Mouse (Mus musculus): ENCODE measurements around the gene Tfap2a.

Tfap2a gene

DNA sequence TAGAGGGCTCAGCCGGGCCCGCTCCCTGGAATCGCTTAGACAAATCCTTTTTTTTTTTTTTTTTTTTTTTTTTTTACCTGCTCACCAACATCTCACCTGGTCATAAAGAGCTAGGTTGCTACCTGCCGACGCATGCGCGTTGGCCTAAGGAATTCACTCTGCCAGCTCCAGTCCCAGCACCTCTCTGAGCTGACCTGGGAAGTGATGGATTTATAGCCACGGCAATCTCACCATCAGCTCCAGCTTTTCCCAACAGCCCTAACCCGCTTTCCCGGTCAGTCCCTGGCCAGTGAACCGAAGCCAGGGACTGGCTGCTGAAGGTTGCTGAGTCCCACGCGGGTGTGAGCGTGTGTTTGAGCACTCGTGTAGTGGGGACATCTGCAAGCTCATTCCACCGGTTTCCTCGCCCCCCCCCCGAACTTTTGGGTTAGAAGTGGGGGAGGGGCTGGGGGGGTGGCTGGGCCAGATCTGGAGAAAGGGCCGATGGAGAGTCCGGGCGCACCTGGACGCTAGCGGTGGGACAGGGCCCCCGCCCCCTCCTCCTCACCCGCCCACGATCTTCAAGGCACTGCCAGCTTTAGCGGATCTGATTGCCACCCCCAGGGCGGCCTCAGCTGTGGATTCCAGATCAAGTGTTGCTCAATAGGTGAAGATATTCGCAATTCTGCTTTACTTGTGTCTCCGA lies at the start of gene Tfap2a:
Gene Tfap2a (minus strand): TSS at position 181 of the 685 bp plus-strand sequence.
- no peak for DNase-seq (ENCODE audit: low spot score)

DNA sequence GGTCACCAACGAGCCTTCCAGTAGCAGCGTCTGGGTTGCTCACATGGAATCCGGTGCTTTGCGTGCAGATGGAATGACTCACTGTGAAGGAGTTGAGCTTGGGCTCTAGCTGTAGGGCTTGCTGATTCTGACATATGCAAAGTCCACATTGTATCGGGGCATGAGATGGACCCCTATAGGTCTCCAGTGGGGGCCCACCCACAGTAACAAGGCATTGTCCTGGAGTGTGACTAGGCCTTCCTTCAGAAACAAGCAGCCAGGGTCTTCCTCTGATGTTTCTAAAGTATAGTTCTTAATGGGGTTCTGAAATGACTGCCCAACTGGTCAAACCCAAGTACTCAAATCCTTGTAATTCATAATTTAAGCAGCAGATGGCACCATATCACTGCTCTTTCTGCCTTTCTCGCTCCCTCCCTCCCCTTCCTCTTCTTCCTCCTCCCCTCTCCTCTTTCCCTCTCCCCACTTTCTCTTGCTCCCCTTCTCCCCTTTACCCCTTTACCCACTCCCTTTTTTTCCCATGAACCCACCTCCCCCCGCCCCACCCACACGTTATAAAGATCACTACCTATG lies 46.1 kb upstream of the Tfap2a start:
- DNase-seq (ENCODE audit: low spot score) = peak; percentile 7

DNA sequence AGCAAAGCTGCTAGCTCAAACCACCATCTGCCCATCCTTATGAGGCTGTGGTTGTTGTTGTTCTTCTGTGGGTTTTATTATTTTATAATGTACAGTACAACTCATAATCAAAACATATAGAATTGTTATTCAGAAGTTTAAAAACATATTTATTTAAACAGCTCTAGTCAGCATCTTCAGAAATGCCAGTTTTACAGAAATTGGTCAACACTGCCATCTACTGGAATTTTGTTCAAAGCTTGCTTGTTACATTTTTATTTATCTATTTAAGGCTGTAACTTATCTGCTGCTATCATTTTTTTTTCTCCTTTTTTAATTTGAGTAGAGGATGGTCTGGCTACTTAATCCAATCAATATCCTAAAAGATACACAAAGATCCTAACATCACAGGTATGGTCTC lies 19.8 kb upstream of the Tfap2a start:
- no peak for DNase-seq (ENCODE audit: low spot score)

DNA sequence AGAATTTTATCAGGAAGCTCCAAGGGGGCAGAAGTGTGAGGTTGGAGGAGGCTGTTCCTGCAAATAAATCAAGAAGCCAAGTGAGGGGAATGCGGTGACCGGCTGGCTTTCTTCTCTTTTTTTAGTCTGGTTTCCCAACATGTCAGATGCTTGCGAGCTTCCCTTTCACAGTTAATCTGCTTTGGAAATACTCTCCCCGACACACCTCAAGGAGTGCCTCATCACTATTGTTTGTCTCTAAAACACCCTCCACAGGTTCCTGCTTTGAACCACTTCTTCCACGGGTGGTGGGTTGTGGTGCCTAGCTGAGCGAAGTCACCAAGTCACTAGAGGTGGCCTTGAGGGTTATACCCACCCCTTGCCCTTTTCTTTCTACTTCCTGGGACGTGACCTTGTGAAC lies 18.2 kb upstream of the Tfap2a start:
- no peak for DNase-seq (ENCODE audit: low spot score)

DNA sequence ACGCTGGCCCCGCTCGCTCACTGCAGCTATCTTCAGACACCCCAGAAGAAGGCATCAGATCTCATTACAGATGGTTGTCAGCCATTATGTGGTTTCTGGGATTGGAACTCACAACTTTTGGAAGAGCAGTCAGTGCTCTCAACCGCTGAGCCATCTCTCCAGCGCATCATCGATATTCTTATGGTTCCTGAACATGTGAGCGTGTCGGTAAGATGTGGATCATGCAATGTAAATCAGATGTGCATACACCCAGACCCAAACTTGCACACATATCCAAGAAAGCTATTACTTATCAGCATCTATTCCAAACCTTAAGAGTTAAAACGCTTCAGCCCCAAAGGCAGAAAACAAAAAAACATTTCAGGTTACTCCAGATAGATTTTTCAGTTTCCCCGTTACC lies 15.9 kb upstream of the Tfap2a start:
- no peak for DNase-seq (ENCODE audit: low spot score)

DNA sequence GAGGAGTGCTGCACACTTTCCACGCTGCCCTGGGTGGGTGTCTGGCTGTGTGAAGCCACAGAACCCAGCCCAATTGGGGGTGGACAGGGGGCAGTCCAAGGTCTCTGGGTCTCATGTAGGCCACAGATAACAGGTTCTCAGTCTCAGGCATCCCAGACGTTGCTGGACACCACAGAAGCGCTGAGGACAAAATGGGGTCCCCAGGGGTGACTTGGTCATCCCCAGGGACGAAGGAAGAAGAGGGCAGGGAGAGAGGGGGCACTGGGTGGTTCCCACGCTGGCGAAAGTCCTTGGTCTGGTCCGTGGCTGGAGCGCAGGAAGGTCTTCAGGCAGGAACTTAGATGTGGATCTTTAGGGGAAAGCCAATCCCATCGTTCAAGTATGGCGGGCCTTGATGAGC lies 13.7 kb upstream of the Tfap2a start:
- DNase-seq (ENCODE audit: low spot score) = no peak

DNA sequence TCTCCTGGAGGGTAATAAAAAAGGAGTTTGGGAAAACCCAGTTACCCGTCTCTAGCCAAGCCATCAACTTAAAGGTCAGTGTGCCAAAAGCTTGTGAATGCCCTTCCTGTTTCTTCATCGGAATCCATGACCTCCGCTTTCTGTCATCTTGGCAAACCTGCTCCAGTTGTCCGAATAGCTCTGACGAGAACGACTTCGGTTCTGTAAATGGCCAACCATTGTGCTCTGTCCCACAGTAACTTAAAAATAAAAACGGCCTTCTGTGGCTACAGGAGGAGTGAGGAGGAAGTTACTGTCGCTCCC lies 11.4 kb upstream of the Tfap2a start:
- DNase-seq (ENCODE audit: low spot score) = no peak

DNA sequence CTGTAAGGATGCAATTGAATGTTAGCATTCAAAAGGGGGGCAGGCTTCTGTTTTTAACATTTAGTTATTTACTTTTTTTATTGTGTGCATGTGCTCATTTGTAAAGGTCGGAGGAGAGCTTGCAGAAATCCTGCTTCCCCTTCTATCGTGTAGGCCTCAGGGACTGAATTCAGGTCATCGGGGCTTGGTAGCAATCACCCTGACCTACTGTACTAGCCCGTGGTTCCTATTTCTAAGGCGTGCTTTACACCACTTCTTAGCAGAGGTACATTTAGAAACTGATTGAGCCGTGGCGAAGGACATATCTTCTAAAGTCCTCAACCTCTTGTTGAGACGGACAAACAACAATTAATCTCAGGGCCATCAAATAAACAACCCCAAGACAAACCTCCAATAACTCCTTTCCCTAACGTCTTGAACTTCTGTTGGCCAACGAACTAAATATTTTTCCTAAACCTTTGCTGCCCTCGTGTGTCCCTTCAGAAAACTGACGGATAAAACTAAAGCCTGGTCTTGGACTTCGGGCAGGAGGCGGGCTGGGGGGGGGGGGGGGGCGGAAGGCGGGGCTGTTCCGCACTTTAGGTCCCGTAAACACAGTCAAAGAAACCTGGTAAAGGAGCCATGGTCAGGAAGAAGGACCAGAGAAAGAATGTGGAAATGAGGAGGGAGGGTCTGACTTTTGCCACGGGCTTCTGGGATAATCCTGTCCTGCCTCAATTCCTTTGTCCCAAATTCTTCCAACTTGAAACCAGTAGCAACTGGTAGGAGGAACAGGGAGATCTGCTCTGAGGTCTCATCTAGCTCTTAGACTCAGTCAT lies 10.8 kb upstream of the Tfap2a start:
- DNase-seq (ENCODE audit: low spot score) = peak; percentile 5

DNA sequence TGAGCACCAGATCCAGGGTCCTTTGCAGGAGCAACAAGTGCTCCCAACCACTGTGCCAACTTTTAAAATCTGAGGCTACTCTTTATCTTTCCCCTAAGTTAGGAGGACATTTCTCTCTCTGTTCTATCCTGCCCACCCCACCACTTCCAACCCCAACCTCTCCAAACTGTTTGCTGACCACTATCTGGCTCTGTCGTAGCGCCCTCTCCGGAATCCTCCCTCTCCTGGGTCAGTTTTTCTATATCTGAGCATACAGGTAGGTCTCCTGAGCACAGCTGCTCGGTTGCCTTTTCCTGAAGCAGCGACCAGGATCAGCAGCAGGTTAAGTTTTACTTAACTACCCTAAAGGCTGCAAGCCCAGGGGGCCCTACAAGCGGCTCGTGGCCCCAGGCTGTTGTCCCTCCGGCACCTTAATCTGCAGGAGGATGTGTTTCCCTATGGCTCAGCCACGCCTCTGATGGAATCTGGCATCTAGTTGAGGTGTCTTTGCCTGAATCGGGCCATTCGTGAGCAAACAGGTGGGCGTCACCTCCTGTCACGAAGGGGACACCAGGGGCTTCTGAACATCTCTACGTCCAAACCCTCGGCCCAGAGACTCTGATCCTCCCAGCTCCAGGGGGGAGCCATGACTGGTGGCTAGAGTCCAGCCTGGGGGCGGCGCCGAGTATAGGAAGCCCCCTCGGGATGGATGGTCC lies 6.1 kb upstream of the Tfap2a start:
- DNase-seq (ENCODE audit: low spot score) = no peak

DNA sequence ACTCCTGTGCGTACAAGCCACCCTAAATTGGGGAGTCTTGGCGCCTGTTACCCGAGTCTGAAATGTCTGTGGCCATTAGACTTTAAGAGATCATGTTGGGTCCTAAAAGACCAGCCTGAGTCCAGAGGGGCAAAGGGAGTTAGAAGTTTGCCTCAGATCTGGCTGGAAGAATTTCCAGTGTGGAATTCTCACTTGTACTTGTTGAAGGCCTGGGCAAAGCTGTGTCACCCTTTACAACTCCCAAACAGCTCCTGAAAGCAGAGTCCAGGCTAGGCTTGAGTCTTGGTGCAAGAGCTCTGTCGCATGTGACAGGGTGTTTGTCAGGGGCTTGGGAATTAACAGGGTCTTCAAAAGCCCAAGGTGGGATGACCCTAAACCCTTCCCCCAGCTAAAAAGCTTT lies 5.0 kb upstream of the Tfap2a start:
- DNase-seq (ENCODE audit: low spot score) = no peak

DNA sequence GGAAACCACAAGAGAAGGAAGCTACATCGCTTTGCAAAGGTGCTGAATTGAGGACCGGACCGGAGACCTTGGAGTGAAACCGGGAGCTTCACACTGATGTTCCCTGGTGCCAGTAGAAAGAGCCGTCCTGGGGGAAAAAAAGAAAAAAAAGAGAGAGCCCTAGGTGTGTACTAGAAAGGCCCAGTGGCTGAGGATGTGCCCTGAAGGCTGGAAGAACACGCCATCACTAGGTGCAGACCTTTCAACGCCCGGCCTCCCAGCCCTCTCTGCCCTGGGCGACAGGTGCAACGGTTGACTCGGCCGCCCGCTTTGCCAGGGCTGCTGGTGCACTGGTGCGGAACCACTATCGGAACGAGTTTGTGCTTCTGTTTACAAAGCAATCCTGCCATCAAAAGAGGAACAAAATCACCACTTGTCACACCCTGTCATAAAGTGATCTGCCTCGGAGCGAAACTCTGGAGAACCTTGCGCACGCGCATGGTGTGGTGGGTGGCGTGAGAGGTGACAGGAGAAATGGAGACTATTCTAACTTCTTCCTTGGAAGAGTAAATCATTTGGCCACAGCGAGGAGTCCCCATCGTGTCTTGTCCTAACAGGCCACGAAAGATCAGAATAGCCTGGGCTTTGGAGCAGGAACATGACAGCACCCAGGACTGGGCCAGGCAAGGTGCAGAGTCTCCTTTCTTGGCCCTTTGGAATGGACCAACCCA lies 3.8 kb upstream of the Tfap2a start:
- no peak for DNase-seq (ENCODE audit: low spot score)

DNA sequence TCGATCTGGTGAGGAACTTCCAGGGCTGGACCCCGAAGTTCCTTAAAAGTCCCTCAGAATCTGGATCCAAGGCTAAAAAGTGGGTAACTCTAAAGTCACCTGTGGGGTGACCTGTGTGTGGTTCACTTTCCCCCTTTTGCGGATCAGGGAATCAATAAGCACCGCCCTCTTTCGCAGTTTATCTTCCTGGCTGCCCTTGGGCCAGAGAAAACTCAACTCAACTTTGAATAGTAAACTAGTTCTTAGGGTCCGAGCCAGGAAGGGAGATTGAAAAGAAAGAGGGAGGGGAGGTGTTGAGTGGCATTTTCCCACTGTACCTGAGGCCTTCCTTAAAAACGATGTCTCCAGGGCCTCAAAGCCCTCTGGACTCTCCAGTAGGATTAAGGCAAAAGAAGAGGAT lies 3.3 kb upstream of the Tfap2a start:
- no peak for DNase-seq (ENCODE audit: low spot score)

DNA sequence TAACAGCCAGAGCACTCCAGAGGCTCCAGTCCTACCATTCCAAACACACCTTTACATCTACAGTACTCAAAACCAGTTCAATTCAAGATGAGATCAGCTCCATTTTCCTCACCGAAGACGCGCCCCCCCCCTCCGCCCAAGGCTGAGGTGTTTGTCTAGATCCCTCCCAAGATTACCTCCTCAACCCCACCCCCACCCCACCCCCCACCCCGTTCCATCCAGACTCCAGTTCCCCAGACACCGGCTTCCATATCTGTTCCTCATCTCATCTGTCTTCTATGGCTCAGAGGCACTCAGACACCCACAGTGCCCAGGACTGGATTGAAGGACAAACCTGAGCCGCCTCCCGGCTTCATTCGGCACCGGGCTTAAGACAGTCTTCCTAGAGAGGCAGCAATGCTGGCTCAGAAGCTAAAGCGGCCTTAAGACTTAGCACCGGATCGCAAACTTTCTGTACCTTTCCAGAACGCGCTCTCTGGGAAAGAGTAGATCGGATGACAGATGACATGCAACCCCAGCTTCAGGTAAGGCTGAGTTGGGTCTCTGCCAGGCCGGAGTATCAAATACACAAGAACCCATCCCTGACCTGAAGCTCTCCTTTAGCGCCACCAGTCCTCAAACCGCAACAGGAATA lies 2.7 kb upstream of the Tfap2a start:
- DNase-seq (ENCODE audit: low spot score) = no peak

DNA sequence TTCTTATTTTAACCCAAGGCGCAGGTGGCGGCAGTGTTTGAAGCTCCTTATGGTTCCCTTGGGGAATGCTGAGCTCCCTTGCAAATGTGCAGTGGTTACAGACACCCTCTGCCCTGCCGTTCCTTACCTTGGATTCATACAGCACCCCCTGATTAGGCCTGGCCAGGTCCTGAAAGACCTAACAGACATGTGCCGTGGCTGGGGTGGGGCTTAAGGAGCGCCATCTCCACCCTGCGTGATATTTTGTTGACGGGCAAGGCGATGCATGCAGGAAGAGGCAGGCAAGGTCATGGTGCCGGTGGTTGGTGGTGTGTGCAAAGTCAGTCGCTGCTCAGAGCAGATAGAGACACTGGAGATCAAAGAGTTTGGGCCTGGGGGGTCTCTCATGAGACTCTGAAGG lies 1.7 kb upstream of the Tfap2a start:
- DNase-seq (ENCODE audit: low spot score) = no peak

DNA sequence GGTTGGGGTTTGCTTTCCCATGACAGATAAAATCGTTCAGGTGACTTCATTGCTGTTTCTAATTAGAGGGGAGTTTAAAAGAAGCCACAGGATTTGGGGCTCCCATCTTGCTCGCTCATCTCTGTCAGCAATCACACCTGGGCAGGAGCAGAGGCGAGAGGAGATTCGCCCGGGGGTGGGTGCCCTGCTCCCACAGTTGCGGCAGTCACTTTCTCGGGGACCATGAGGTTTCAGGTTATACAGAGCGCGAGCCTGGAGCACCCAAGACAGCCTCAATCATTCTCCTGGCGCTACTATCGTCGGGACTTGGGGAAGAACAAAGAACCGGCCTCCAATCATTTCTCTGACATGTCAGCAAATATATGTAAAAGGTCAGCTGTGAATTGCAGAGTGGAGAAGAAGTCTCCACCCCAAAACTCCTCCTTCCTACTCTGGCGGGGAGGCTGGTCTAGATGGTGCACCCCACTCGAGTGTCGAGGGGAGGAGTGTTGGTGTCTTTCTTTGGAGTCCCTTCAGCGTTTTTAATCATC lies 1.0 kb upstream of the Tfap2a start:
- DNase-seq (ENCODE audit: low spot score) = no peak

DNA sequence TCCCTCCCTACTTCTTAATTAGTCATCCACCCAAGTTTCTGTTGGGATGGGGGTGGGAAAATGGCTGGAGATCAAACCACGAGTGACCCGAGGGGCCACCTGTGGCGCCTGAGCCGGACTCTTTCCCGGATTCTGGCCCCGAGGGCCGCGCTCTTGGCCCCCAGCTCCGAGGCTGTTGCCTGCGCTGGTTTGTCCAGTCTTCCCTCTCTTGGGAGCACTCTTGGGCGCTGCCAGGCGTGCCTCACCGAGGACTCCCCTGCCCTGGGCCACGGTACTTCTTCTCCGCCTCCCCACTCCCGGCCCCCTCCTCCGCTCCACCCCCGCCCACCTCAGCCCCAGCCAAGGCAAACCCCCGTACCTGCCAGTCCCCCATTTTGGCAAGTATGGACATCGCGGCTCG lies 415 bp downstream of the Tfap2a start:
- DNase-seq (ENCODE audit: low spot score) = no peak

DNA sequence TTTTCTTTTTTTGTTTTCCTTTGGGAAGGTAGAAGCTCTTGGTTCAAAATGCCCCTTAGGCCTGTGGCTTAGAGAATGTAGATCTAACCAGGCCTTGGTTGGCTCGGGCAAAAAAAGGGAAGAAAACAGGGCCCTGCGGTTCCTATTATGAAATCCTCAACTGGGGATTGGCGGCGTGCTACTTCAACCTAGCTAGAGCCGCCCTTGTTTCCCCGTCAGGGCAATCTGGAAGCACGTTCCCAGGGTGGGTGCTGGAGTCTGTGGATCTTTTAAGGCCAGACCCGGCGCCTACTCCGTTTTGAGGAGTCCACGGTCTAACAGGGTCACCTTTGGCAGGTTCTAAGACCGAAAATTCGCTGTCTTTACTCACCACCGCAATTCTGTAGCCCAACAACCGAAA lies 1.1 kb downstream of the Tfap2a start:
- no peak for DNase-seq (ENCODE audit: low spot score)

DNA sequence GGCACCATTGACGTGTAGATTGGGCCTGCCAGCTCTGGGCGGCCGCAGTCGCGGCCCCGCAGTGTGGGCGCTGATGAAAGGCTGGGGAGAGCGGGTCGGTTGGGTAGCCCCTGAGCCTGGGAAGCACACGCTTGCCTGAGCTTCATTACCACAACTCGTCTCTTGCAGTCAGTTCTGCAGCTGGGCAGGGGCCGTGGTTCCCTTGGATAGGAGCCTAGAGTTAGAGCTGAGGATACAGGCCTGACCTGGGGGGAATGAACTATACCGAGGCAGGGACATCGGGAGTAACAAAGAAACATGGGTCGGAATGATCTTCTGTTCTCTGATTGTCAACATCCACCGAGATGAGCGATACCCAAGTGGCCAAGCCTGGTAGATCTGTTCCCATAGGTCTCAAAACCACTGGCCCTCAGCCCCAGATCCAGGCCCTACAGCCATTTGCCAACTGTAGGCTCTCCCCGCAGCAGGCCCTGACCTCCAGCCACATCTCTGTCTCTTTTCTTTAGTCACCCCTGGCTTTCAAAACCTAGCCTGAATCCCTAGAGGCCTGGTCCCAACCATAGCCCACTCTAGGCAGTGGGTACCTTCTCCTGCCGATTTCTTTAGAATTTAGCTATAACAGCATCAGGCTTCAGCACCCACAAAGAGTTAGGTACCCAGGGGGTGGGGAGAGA lies 1.9 kb downstream of the Tfap2a start:
- no peak for DNase-seq (ENCODE audit: low spot score)

DNA sequence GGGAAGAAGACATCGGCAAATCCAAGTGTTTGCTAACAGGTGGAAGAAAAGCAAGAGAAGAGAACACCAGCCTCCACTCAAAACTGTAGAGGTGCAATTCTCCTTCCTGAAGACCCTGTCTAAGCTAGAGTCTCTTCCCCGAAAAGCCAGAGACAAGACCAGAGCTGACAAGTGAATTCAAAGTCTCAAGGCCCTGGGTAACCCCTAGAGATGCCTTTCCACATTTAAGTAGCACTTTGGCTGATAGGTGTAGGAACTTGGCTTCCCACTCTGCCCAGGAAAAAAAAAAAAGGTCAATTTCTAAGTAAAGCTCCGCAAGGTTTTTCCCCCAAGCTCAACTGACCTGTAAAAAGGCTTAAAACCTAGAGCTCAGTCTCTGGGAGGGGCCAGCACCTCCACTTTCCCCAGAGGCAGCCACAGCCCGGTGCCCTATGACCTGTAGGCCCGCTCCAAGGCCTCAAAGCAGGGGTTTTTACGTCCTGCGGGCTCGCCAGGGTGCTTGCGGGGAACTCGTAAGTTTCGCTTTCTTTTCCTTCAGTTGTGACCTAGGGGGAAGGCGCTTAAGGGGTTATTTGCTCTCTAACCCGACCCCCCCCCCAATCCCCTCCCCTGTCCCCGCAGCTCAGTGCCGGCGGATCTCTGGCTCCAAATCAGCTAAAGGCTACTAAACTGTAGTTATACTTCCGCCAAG lies 2.6 kb downstream of the Tfap2a start:
- DNase-seq (ENCODE audit: low spot score) = no peak

DNA sequence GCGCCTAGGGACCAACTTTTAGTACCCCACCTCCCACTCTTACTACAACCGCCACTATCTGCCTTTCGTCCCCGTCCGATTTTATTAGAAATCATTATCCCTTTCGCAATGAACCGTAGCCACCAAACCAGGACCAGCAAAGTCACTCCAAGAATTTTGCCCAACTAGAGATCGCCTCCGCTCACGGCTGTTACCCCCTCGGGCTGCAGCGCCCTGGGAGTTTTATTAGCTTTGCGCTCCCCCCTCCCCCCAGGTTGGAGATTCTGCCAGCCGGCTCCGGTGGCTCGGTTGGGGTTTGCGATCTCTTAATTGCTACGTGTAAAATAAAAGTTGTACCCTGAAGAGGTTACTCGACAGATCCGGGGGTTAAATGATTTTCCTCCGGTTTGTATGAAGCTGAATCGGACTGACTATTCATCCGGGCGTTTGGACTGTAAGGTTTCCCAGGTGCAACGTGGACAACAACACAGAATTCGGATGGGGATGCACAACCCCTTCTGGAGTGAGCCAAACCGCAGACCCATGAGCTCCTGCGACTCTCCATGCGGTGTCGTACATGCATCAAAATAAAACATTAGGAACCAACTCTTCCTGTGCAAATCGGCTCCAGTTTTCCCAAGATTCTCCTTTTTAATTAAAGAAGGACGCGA lies 3.7 kb downstream of the Tfap2a start:
- DNase-seq (ENCODE audit: low spot score) = no peak

Measured in MN1 (cell line).